Mouse (Mus musculus) v-Abl transformed pro-B cells (cell line): ENCODE results near the gene 1700122O11Rik.

Experiments used
- in situ Hi-C, 2 experiments: fragments of 400-800 bp; cut with MboI; formaldehyde crosslinking; loops; one replicate each; pipeline ENCODE4 v1.15.1; 2025; ENCODE audit not compliant: unreplicated experiment in 2 of 2

The 1700122O11Rik gene

DNA sequence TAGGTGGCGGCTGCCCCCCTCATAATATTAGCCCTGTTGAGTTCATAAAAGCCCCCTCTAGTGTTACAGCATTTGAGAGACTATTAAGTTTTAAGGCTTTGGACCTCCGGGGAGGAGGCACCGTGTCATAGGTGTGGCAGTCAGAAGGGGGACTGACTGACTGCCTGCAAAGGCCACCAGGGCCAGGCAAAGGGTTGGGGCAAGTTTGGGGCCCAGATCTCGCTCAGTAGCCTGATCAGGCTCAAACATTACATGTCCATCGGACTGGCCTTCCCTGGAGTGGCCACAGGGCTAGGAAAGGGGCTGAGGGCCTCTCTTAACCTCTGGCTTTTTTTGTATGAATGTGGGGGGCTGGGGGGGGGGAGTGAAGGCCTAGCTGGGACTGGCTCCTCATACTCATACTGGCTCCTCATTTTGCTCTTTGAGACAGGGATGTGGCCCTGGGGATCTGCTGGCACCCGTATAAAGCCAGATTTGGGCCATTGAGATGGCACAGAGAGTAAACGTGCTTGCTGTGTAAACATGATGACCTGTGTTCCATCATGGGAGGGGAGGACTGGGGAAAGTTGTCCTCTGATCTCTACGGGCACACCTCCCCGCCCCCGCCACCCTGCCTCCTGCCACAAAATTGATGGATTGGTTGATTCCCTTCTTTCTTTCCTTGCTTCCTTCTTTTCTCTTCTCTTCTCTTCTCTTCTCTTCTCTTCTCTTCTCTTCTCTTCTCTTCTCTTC lies 47.5 kb downstream of the 1700122O11Rik start:
- in situ Hi-C loops: no loop called here

DNA sequence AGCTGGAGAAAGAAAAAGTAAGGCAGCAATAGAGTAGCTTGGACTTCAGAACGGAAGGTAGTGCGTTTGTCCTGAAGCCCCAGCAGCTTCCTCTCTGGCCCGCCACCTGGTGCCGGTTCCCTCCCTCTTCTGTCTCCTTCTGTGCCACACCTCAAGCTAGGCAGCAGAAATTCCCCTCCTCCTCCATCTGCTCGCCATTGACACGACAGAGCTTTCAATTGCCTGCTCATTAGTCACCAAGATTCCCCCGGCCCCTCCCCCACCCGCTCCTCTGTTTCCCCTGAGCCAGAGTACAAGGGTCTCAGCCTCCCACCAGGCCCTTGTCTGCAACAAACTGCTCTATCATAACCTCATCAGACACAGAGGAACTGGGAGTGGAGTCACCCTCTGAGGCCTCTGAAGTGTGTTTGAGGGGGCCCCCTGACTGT lies 48.1 kb downstream of the 1700122O11Rik start:
- in situ Hi-C loops: no loop called here

DNA sequence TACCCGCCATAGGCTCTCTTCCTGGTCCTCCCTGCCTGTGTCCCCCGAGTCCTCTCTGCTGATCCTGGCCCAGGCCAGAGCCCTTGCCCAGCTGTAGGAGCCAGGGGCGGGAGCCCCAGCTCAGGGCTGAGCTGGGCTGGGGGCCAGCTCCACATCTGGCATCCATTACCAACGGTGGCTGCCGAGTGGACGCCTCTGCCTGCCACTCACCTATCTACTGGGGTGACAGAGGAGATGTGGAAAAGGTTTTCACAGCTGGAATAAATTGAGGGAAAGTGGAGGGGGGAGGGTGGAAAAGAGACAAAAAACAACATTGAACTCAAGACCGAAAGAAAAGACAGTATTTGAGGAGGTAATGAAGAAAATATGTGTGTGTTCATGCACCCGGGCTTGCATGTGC lies 49.3 kb downstream of the 1700122O11Rik start:
- in situ Hi-C loops: no loop called here

DNA sequence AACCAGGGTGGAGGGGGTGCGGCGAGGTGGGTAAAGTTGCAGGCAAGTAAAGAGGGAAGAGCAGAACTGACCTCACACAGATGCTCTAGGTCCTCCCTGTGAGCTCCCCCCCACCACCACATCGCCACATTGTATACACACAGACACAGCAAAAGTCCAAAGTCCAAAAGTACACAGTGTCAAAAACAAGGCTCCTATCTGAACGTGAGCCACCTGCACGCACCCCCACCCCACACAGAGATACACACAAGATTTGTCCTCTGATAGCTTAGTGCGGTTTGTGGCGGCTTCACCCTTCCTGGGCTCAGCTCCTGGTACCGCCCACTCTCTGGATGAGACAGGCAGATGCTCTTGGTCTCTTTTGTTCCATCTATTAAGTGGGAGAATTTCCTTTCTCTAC lies 50.0 kb downstream of the 1700122O11Rik start:
- in situ Hi-C loops: no loop called here
